Mouse (Mus musculus): ENCODE data around the gene Irf9.

- TF ChIP-seq CTCF (IDR thresholded peaks at IDR 0.05; ENCODE audit: low read depth, low read length) (no peak), POLR2A (IDR thresholded peaks at IDR 0.05; ENCODE audit: borderline replicate concordance, low read depth, low read length) (no peak)
Observed at GRCm38 (mm10) chr14:55557587-55557986, 45.8 kb upstream of the Irf9 start.

Measured in bone marrow macrophage, adult 2 months (primary cell).